Mouse (Mus musculus): Measurements from ENCODE around the gene Postn.

Postn gene

GRCm38 (mm10) chr3:54360897-54361296 lies at the start of gene Postn:
Postn (plus strand) TSS chr3:54361109.
- DNase-seq (ENCODE audit: low spot score), result peak; percentile 62

- no peak for DNase-seq (ENCODE audit: low spot score)
Observed at GRCm38 (mm10) chr3:54314055-54314454, 46.9 kb upstream of the Postn start.

GRCm38 (mm10) chr3:54352891-54353652 lies 7.8 kb upstream of the Postn start:
- DNase-seq (ENCODE audit: low spot score), result peak; percentile 81

- DNase-seq (ENCODE audit: low spot score), result peak; percentile 58
Observed at GRCm38 (mm10) chr3:54357561-54357960, 3.3 kb upstream of the Postn start.

- DNase-seq (ENCODE audit: low spot score), result peak; percentile 80
Observed at GRCm38 (mm10) chr3:54358463-54359189, 2.3 kb upstream of the Postn start.

- DNase-seq (ENCODE audit: low spot score), result peak; percentile 14
Observed at GRCm38 (mm10) chr3:54361656-54362055, 747 bp downstream of the Postn start.

GRCm38 (mm10) chr3:54371015-54371414 lies 10.1 kb downstream of the Postn start:
- no peak for DNase-seq (ENCODE audit: low spot score)

- no peak for DNase-seq (ENCODE audit: low spot score)
Observed at GRCm38 (mm10) chr3:54372625-54373024, 11.7 kb downstream of the Postn start.

GRCm38 (mm10) chr3:54376014-54376413 lies 15.1 kb downstream of the Postn start:
- DNase-seq (ENCODE audit: low spot score), result no peak

- DNase-seq (ENCODE audit: low spot score), result no peak
Observed at GRCm38 (mm10) chr3:54377647-54378046, 16.7 kb downstream of the Postn start.

GRCm38 (mm10) chr3:54378135-54378534 lies 17.2 kb downstream of the Postn start:
- DNase-seq (ENCODE audit: low spot score), result no peak

- no peak for DNase-seq (ENCODE audit: low spot score)
Observed at GRCm38 (mm10) chr3:54379981-54380380, 19.1 kb downstream of the Postn start.

- DNase-seq (ENCODE audit: low spot score), result no peak
Observed at GRCm38 (mm10) chr3:54399321-54399720, 38.4 kb downstream of the Postn start.

GRCm38 (mm10) chr3:54399911-54400310 lies 39.0 kb downstream of the Postn start:
- DNase-seq (ENCODE audit: low spot score), result no peak

- DNase-seq (ENCODE audit: low spot score), result no peak
Observed at GRCm38 (mm10) chr3:54400617-54401016, 39.7 kb downstream of the Postn start.

- DNase-seq (ENCODE audit: low spot score), result no peak
Observed at GRCm38 (mm10) chr3:54401706-54402105, 40.8 kb downstream of the Postn start.

- no peak for DNase-seq (ENCODE audit: low spot score)
Observed at GRCm38 (mm10) chr3:54403791-54404190, 42.9 kb downstream of the Postn start.

GRCm38 (mm10) chr3:54406567-54406966 lies 45.7 kb downstream of the Postn start:
- DNase-seq (ENCODE audit: low spot score), result no peak

GRCm38 (mm10) chr3:54411052-54411451 lies 50.1 kb downstream of the Postn start:
- DNase-seq (ENCODE audit: low spot score), result no peak

GRCm38 (mm10) chr3:54412885-54413583 lies 52.1 kb downstream of the Postn start:
- no peak for DNase-seq (ENCODE audit: low spot score)

GRCm38 (mm10) chr3:54413584-54413897 lies 52.6 kb downstream of the Postn start:
- no peak for DNase-seq (ENCODE audit: low spot score)

- no peak for DNase-seq (ENCODE audit: low spot score)
Observed at GRCm38 (mm10) chr3:54414386-54414785, 53.5 kb downstream of the Postn start.

GRCm38 (mm10) chr3:54417833-54418386 lies 57.0 kb downstream of the Postn start:
- DNase-seq (ENCODE audit: low spot score), result peak; percentile 26
